Mouse (Mus musculus): ENCODE measurements around the gene Vmn1r58. TPM values are rescaled to one million over a fixed set of nuclear protein-coding genes. Genes with fewer than 3 reads are reported as not detected.
"Not testable (repeated sequence)": the region's sequence is repeated elsewhere in the genome, so short reads cannot be mapped to it uniquely, and the experiment has no call there.

The Vmn1r58 gene
- not detected in 2 replicates for polyA plus RNA-seq (2016; fragmentation: Nextera tagmentation; extraction: Ambion mirVana)

- H3K27me3 ChIP-seq (ENCODE audit: low read depth, poor library complexity, severe bottlenecking); H3K4me3 ChIP-seq; H3K36me3 ChIP-seq; H3K9me3 ChIP-seq (replicated peaks); H3K4me1 ChIP-seq; H3K27ac ChIP-seq; DNase-seq (ENCODE audit: low spot score): not testable (repeated sequence)
Measured at GRCm38 (mm10) chr7:5413296-5413695, at the start of gene Vmn1r58. Vmn1r58 (minus strand) TSS chr7:5413396.

- no peaks in the 10 kb centered on the region for H3K4me1 ChIP-seq
- no peak within 1 kb of the TSS for H3K27ac ChIP-seq
- no peaks in the 10 kb centered on the region for H3K27me3 ChIP-seq (ENCODE audit: low read depth, poor library complexity, severe bottlenecking)
- DNase-seq (ENCODE audit: low spot score): no peak
- peaks cover 10% of the 10 kb centered on the region; the same call in 1 of the 2 replicates for H3K9me3 ChIP-seq (replicated peaks)
- H3K4me3 ChIP-seq: no peak within 1 kb of the TSS
- H3K36me3 ChIP-seq: no peaks in the 10 kb centered on the region
Measured at GRCm38 (mm10) chr7:5456674-5457073, 43.5 kb upstream of the Vmn1r58 start, which contains the start of gene Vmn1r59. Vmn1r59 (minus strand) TSS chr7:5456774.

- not testable (repeated sequence) for H3K27me3 ChIP-seq (ENCODE audit: low read depth, poor library complexity, severe bottlenecking)
- H3K9me3 ChIP-seq (replicated peaks): peaks cover 13% of the 10 kb centered on the region; the same call in 1 of the 2 replicates
Measured at GRCm38 (mm10) chr7:5454011-5454410, 40.8 kb upstream of the Vmn1r58 start.

GRCm38 (mm10) chr7:5448627-5449026 is 35.4 kb upstream of the Vmn1r58 start:
- no peaks in the 10 kb centered on the region for H3K27me3 ChIP-seq (ENCODE audit: low read depth, poor library complexity, severe bottlenecking)
- no peak overlapping the region for H3K27ac ChIP-seq
- no peak for DNase-seq (ENCODE audit: low spot score)
- peaks cover 4% of the 10 kb centered on the region; the same call in 1 of the 2 replicates for H3K9me3 ChIP-seq (replicated peaks)
- H3K4me1 ChIP-seq: no peaks in the 10 kb centered on the region
- no peaks in the 10 kb centered on the region for H3K36me3 ChIP-seq
- H3K4me3 ChIP-seq: no peak overlapping the region

More at GRCm38 (mm10) chr7:5454011-5454410, 40.8 kb upstream of the Vmn1r58 start:
- H3K4me1 ChIP-seq; H3K36me3 ChIP-seq; H3K27ac ChIP-seq; DNase-seq (ENCODE audit: low spot score); H3K4me3 ChIP-seq: not testable (repeated sequence)
- 77% methylated on average over 3 of the region's 3 CpGs for WGBS

- Histone ChIP-seq H3K27ac (no peak overlapping the region), H3K4me1 (no peaks in the 10 kb centered on the region), H3K36me3 (no peaks in the 10 kb centered on the region), H3K27me3 (ENCODE audit: low read depth, poor library complexity, severe bottlenecking) (no peaks in the 10 kb centered on the region), H3K9me3 (replicated peaks) (peaks cover 6% of the 10 kb centered on the region; the same call in 1 of the 2 replicates), H3K4me3 (no peak overlapping the region)
- WGBS: 50% methylated on average over 2 of the region's 2 CpGs
- DNase-seq (ENCODE audit: low spot score): no peak
Measured at GRCm38 (mm10) chr7:5406201-5406600, 7.0 kb downstream of the Vmn1r58 start.

- H3K4me1 ChIP-seq: no peaks in the 10 kb centered on the region
- WGBS: 81% methylated on average over 2 of the region's 2 CpGs
Measured at GRCm38 (mm10) chr7:5366724-5367123, 46.5 kb downstream of the Vmn1r58 start.

GRCm38 (mm10) chr7:5363599-5363998 is 49.6 kb downstream of the Vmn1r58 start:
- H3K27me3 ChIP-seq (ENCODE audit: low read depth, poor library complexity, severe bottlenecking): no peaks in the 10 kb centered on the region
- DNase-seq (ENCODE audit: low spot score): no peak
- 92% methylated on average over 5 of the region's 5 CpGs for WGBS
- no peak overlapping the region for H3K27ac ChIP-seq
- H3K9me3 ChIP-seq (replicated peaks): peaks cover 15% of the 10 kb centered on the region
- no peaks in the 10 kb centered on the region for H3K36me3 ChIP-seq
- H3K4me3 ChIP-seq: no peak overlapping the region
- no peaks in the 10 kb centered on the region for H3K4me1 ChIP-seq

More at GRCm38 (mm10) chr7:5366724-5367123, 46.5 kb downstream of the Vmn1r58 start:
- no peak overlapping the region for H3K27ac ChIP-seq
- no peak for DNase-seq (ENCODE audit: low spot score)
- H3K4me3 ChIP-seq: no peak overlapping the region
- H3K36me3 ChIP-seq: no peaks in the 10 kb centered on the region
- no peaks in the 10 kb centered on the region for H3K27me3 ChIP-seq (ENCODE audit: low read depth, poor library complexity, severe bottlenecking)
- peaks cover 15% of the 10 kb centered on the region for H3K9me3 ChIP-seq (replicated peaks)

Other genes starting within 250 kb of the Vmn1r58 start
- gene Vmn1r56, start 216.6 kb downstream of the Vmn1r58 start, polyA plus RNA-seq (2016; fragmentation: Nextera tagmentation; extraction: Ambion mirVana): not detected in 2 replicates
- gene Vmn1r57, start 194.9 kb downstream of the Vmn1r58 start, polyA plus RNA-seq (2016; fragmentation: Nextera tagmentation; extraction: Ambion mirVana): not detected in 2 replicates
- gene Gm5065, start 62.9 kb downstream of the Vmn1r58 start, polyA plus RNA-seq (2016; fragmentation: Nextera tagmentation; extraction: Ambion mirVana): not detected in 2 replicates
- gene Nlrp2, start 62.4 kb downstream of the Vmn1r58 start, polyA plus RNA-seq (2016; fragmentation: Nextera tagmentation; extraction: Ambion mirVana): not detected in 2 replicates
- gene Vmn1r59, start 43.4 kb upstream of the Vmn1r58 start, polyA plus RNA-seq (2016; fragmentation: Nextera tagmentation; extraction: Ambion mirVana): not detected in 2 replicates
- not detected in 2 replicates for gene Vmn2r28, start 80.6 kb upstream of the Vmn1r58 start, polyA plus RNA-seq (2016; fragmentation: Nextera tagmentation; extraction: Ambion mirVana)
- gene Vmn1r60, start 133.9 kb upstream of the Vmn1r58 start, polyA plus RNA-seq (2016; fragmentation: Nextera tagmentation; extraction: Ambion mirVana): not detected in 2 replicates
- gene Vmn1r61, start 199.9 kb upstream of the Vmn1r58 start, polyA plus RNA-seq (2016; fragmentation: Nextera tagmentation; extraction: Ambion mirVana): not detected in 2 replicates

Measured in limb, embryonic 10.5 days (tissue).